Mouse (Mus musculus): ENCODE measurements at regions not wholly inside any gene's neighbourhood (a gene's known extent, or its start where the extent isn't known, plus 50 kb on each side); places are given as distances from the start of the nearest gene placed in this dataset.

- no peak overlapping the region for H3K4me2 ChIP-seq (ENCODE audit: low read depth, low read length)
- WGBS: 78% methylated on average over 4 of the region's 4 CpGs
- ATAC-seq: no peak
Observed at GRCm38 (mm10) chr8:90579426-90579825, 231.3 kb upstream of the Tox3 start.

GRCm38 (mm10) chr8:90576976-90577375, 228.8 kb upstream of the Tox3 start:
- WGBS: 81% methylated on average over 4 of the region's 4 CpGs
- no peak overlapping the region for H3K4me2 ChIP-seq (ENCODE audit: low read depth, low read length)
- H3K27me3 ChIP-seq (replicated peaks; ENCODE audit: control insufficient read depth, insufficient read depth, low read length): no peaks in the 10 kb centered on the region
- no peak overlapping the region for H3K9ac ChIP-seq (ENCODE audit: low read depth, low read length)
- H3K27ac ChIP-seq (ENCODE audit: low read length): no peak overlapping the region
- no peaks in the 10 kb centered on the region for H3K9me3 ChIP-seq (ENCODE audit: control insufficient read depth, low read length)
- no peak for ATAC-seq
- no peak overlapping the region for H3K4me3 ChIP-seq (ENCODE audit: low read length)
- no peaks in the 10 kb centered on the region for H3K36me3 ChIP-seq (ENCODE audit: control insufficient read depth, insufficient read depth, low read length)
- no peaks in the 10 kb centered on the region for H3K4me1 ChIP-seq (ENCODE audit: control insufficient read depth, insufficient read depth, low read length)

More at GRCm38 (mm10) chr8:90579426-90579825, 231.3 kb upstream of the Tox3 start:
- Histone ChIP-seq H3K36me3 (ENCODE audit: control insufficient read depth, insufficient read depth, low read length) (no peaks in the 10 kb centered on the region), H3K27ac (ENCODE audit: low read length) (no peak overlapping the region), H3K4me1 (ENCODE audit: control insufficient read depth, insufficient read depth, low read length) (no peaks in the 10 kb centered on the region), H3K4me3 (ENCODE audit: low read length) (no peak overlapping the region), H3K27me3 (replicated peaks; ENCODE audit: control insufficient read depth, insufficient read depth, low read length) (no peaks in the 10 kb centered on the region), H3K9me3 (ENCODE audit: control insufficient read depth, low read length) (no peaks in the 10 kb centered on the region), H3K9ac (ENCODE audit: low read depth, low read length) (no peak overlapping the region)

GRCm38 (mm10) chr8:90574676-90575075, 226.5 kb upstream of the Tox3 start:
- H3K36me3 ChIP-seq (ENCODE audit: control insufficient read depth, insufficient read depth, low read length): no peaks in the 10 kb centered on the region
- H3K27ac ChIP-seq (ENCODE audit: low read length): no peak overlapping the region
- no peak overlapping the region for H3K4me2 ChIP-seq (ENCODE audit: low read depth, low read length)
- no peaks in the 10 kb centered on the region for H3K4me1 ChIP-seq (ENCODE audit: control insufficient read depth, insufficient read depth, low read length)
- H3K9me3 ChIP-seq (ENCODE audit: control insufficient read depth, low read length): no peaks in the 10 kb centered on the region
- WGBS: 68% methylated on average over 3 of the region's 3 CpGs
- no peak overlapping the region for H3K4me3 ChIP-seq (ENCODE audit: low read length)
- H3K9ac ChIP-seq (ENCODE audit: low read depth, low read length): no peak overlapping the region
- ATAC-seq: no peak
- H3K27me3 ChIP-seq (replicated peaks; ENCODE audit: control insufficient read depth, insufficient read depth, low read length): no peaks in the 10 kb centered on the region

- no peaks in the 10 kb centered on the region for H3K36me3 ChIP-seq (ENCODE audit: control insufficient read depth, insufficient read depth, low read length)
- no peak overlapping the region for H3K9ac ChIP-seq (ENCODE audit: low read depth, low read length)
- no peak for ATAC-seq
- 77% methylated on average over 7 of the region's 7 CpGs for WGBS
- no peak overlapping the region for H3K4me2 ChIP-seq (ENCODE audit: low read depth, low read length)
- H3K4me3 ChIP-seq (ENCODE audit: low read length): no peak overlapping the region
- no peaks in the 10 kb centered on the region for H3K27me3 ChIP-seq (replicated peaks; ENCODE audit: control insufficient read depth, insufficient read depth, low read length)
- no peak overlapping the region for H3K27ac ChIP-seq (ENCODE audit: low read length)
- no peaks in the 10 kb centered on the region for H3K9me3 ChIP-seq (ENCODE audit: control insufficient read depth, low read length)
- no peaks in the 10 kb centered on the region for H3K4me1 ChIP-seq (ENCODE audit: control insufficient read depth, insufficient read depth, low read length)
Observed at GRCm38 (mm10) chr8:90556079-90556427, 207.9 kb upstream of the Tox3 start.

GRCm38 (mm10) chr8:90555415-90556078, 207.4 kb upstream of the Tox3 start:
- no peak overlapping the region for H3K27ac ChIP-seq (ENCODE audit: low read length)
- no peak for ATAC-seq
- no peak overlapping the region for H3K4me2 ChIP-seq (ENCODE audit: low read depth, low read length)
- no peak overlapping the region for H3K9ac ChIP-seq (ENCODE audit: low read depth, low read length)
- H3K4me3 ChIP-seq (ENCODE audit: low read length): no peak overlapping the region
- 80% methylated on average over 14 of the region's 14 CpGs for WGBS
- no peaks in the 10 kb centered on the region for H3K27me3 ChIP-seq (replicated peaks; ENCODE audit: control insufficient read depth, insufficient read depth, low read length)
- H3K36me3 ChIP-seq (ENCODE audit: control insufficient read depth, insufficient read depth, low read length): no peaks in the 10 kb centered on the region
- H3K9me3 ChIP-seq (ENCODE audit: control insufficient read depth, low read length): no peaks in the 10 kb centered on the region
- no peaks in the 10 kb centered on the region for H3K4me1 ChIP-seq (ENCODE audit: control insufficient read depth, insufficient read depth, low read length)

- 64% methylated on average over 3 of the region's 3 CpGs for WGBS
- no peak overlapping the region for H3K4me3 ChIP-seq (ENCODE audit: low read length)
- no peak overlapping the region for H3K4me2 ChIP-seq (ENCODE audit: low read depth, low read length)
- H3K9ac ChIP-seq (ENCODE audit: low read depth, low read length): no peak overlapping the region
- no peaks in the 10 kb centered on the region for H3K36me3 ChIP-seq (ENCODE audit: control insufficient read depth, insufficient read depth, low read length)
- H3K9me3 ChIP-seq (ENCODE audit: control insufficient read depth, low read length): no peaks in the 10 kb centered on the region
- no peaks in the 10 kb centered on the region for H3K4me1 ChIP-seq (ENCODE audit: control insufficient read depth, insufficient read depth, low read length)
- no peak overlapping the region for H3K27ac ChIP-seq (ENCODE audit: low read length)
- H3K27me3 ChIP-seq (replicated peaks; ENCODE audit: control insufficient read depth, insufficient read depth, low read length): no peaks in the 10 kb centered on the region
- no peak for ATAC-seq
Observed at GRCm38 (mm10) chr8:90547276-90547675, 199.1 kb upstream of the Tox3 start.

- no peaks in the 10 kb centered on the region for H3K27me3 ChIP-seq (replicated peaks; ENCODE audit: control insufficient read depth, insufficient read depth, low read length)
- no peaks in the 10 kb centered on the region for H3K36me3 ChIP-seq (ENCODE audit: control insufficient read depth, insufficient read depth, low read length)
- ATAC-seq: no peak
- no peaks in the 10 kb centered on the region for H3K4me1 ChIP-seq (ENCODE audit: control insufficient read depth, insufficient read depth, low read length)
- H3K4me2 ChIP-seq (ENCODE audit: low read depth, low read length): no peak overlapping the region
- H3K27ac ChIP-seq (ENCODE audit: low read length): no peak overlapping the region
- H3K9ac ChIP-seq (ENCODE audit: low read depth, low read length): no peak overlapping the region
- no peaks in the 10 kb centered on the region for H3K9me3 ChIP-seq (ENCODE audit: control insufficient read depth, low read length)
- H3K4me3 ChIP-seq (ENCODE audit: low read length): no peak overlapping the region
- WGBS: 69% methylated on average over 8 of the region's 8 CpGs
Observed at GRCm38 (mm10) chr8:90542619-90543018, 194.5 kb upstream of the Tox3 start.

- no peak for ATAC-seq
- no peak overlapping the region for H3K4me3 ChIP-seq (ENCODE audit: low read length)
- no peaks in the 10 kb centered on the region for H3K36me3 ChIP-seq (ENCODE audit: control insufficient read depth, insufficient read depth, low read length)
- no peak overlapping the region for H3K4me2 ChIP-seq (ENCODE audit: low read depth, low read length)
- H3K27ac ChIP-seq (ENCODE audit: low read length): no peak overlapping the region
- WGBS: 82% methylated on average over 4 of the region's 4 CpGs
- no peaks in the 10 kb centered on the region for H3K27me3 ChIP-seq (replicated peaks; ENCODE audit: control insufficient read depth, insufficient read depth, low read length)
- no peaks in the 10 kb centered on the region for H3K4me1 ChIP-seq (ENCODE audit: control insufficient read depth, insufficient read depth, low read length)
- H3K9ac ChIP-seq (ENCODE audit: low read depth, low read length): no peak overlapping the region
- H3K9me3 ChIP-seq (ENCODE audit: control insufficient read depth, low read length): no peaks in the 10 kb centered on the region
Observed at GRCm38 (mm10) chr8:90536196-90536640, 188.1 kb upstream of the Tox3 start.

GRCm38 (mm10) chr8:90535515-90536156, 187.5 kb upstream of the Tox3 start:
- WGBS: 73% methylated on average over 8 of the region's 8 CpGs
- no peak overlapping the region for H3K27ac ChIP-seq (ENCODE audit: low read length)
- H3K4me3 ChIP-seq (ENCODE audit: low read length): no peak overlapping the region
- no peak overlapping the region for H3K4me2 ChIP-seq (ENCODE audit: low read depth, low read length)
- no peaks in the 10 kb centered on the region for H3K36me3 ChIP-seq (ENCODE audit: control insufficient read depth, insufficient read depth, low read length)
- ATAC-seq: no peak
- H3K27me3 ChIP-seq (replicated peaks; ENCODE audit: control insufficient read depth, insufficient read depth, low read length): no peaks in the 10 kb centered on the region
- H3K9ac ChIP-seq (ENCODE audit: low read depth, low read length): no peak overlapping the region
- no peaks in the 10 kb centered on the region for H3K9me3 ChIP-seq (ENCODE audit: control insufficient read depth, low read length)
- H3K4me1 ChIP-seq (ENCODE audit: control insufficient read depth, insufficient read depth, low read length): no peaks in the 10 kb centered on the region

- Histone ChIP-seq H3K4me3 (ENCODE audit: low read length) (no peak overlapping the region), H3K27me3 (replicated peaks; ENCODE audit: control insufficient read depth, insufficient read depth, low read length) (no peaks in the 10 kb centered on the region), H3K27ac (ENCODE audit: low read length) (no peak overlapping the region), H3K36me3 (ENCODE audit: control insufficient read depth, insufficient read depth, low read length) (no peaks in the 10 kb centered on the region), H3K9ac (ENCODE audit: low read depth, low read length) (no peak overlapping the region), H3K4me1 (ENCODE audit: control insufficient read depth, insufficient read depth, low read length) (0 out of 2 replicates have a peak, but pooled peaks cover 3% of the 10 kb centered on the region), H3K4me2 (ENCODE audit: low read depth, low read length) (no peak overlapping the region), H3K9me3 (ENCODE audit: control insufficient read depth, low read length) (no peaks in the 10 kb centered on the region)
- 51% methylated on average over 8 of the region's 8 CpGs for WGBS
- ATAC-seq: no peak
Observed at GRCm38 (mm10) chr8:90521393-90521792, 173.2 kb upstream of the Tox3 start.

Measured in intestine, embryonic 16.5 days (tissue).